Mouse (Mus musculus): ENCODE results near the gene Scrt2.

DNA sequence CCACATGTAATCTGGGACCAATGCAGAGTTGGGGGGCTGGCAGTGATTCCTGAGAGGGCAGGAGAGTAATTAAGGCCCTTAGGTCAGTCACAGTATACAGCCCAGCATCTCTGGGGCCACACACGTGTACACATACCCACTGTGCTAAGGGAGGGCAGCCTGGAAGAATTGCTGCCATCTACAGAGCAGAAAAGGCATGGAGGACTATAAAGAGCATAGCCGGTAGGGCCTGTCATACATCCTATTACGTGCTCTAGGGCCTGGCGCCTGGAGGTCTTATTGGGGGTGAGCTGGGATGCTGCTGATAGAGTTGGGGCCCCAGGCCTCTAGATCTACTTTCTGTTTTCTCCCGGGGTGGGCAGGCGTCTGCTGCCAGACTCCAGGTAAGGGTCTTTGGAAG, 5.1 kb downstream of the Scrt2 start:
- TF ChIP-seq POLR2A (IDR thresholded peaks at IDR 0.05; ENCODE audit: low read depth, low read length) (no peak), CTCF (IDR thresholded peaks at IDR 0.05; ENCODE audit: extremely low read depth, insufficient read depth, insufficient read length, insufficient replicate concordance) (no peak)
